Mouse (Mus musculus): ENCODE measurements around the gene 2210418O10Rik.
"Not testable (repeated sequence)": the region's sequence is repeated elsewhere in the genome, so short reads cannot be mapped to it uniquely, and the experiment has no call there.

2210418O10Rik gene

DNA sequence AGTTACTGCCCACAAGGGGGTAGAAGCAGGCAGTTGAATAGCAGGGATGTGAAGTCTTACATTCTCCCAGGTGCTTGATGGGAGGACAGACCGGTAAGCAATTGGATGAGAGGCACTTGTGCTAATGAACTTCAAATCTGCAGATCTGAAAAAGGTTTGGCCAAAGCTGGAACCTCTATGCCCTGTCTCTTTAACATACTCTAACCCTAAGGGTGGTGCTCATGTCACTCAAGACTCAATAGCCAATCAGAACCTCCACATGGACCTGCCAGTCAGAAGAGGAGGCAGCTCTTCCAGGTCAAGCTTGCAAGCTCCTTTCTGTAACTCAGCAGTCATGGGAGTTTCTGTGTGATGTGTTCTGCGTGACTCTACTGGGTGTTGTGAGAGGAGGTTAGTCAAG, at the start of gene 2210418O10Rik:
2210418O10Rik (plus strand) TSS at position 301 of the 400 bp plus-strand sequence.
- in situ Hi-C loops (cut with MboI), result not testable (repeated sequence)

DNA sequence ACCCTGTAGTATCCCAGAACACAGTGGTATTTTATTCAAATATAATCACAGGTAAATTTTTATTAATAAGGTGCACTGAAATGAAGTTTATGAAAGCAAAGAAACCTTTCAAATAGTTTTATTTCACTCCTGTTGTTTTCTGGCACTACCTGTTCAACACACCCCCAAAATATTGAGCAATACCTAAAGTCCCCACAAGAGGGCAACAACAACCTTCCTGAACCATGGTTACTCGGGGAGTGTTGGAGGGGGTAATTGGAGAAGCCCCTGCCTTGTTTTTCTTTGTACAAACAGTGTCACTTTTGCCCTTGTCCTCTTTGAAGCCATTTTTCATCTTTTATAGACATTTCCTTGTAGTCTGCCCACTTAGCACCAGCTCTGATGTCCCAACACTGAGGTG, 22.1 kb downstream of the 2210418O10Rik start:
- in situ Hi-C loops (cut with MboI), result not testable (repeated sequence)
